Mouse (Mus musculus) midbrain, embryonic 11.5 days (tissue): ENCODE data around the gene Foxp1. TPM values are rescaled to one million over a fixed set of nuclear protein-coding genes. Genes with fewer than 3 reads are reported as not detected.

Source experiments
- ATAC-seq: fragments of 200-750 bp; cut with Nextera tagmentation; 2 replicates; pipeline ENCODE4 v1.8.0; 2017; ENCODE audit warnings: moderate TSS enrichment, moderate library complexity; ENCODE audit not compliant: low FRiP score
- DNase-seq: peaks from one replicate; pipeline ENCODE4 v3.0.0; 2015; ENCODE audit warnings: low spot score; ENCODE audit errors: missing footprints
- H3K27ac ChIP-seq: fragments of 300-500 bp; sonication (generic); 2 replicates; pipeline ENCODE4 v1.5.1; 2014; ENCODE audit warnings: low read depth, low read length
- H3K27me3 ChIP-seq: fragments of 300-500 bp; sonication (generic); 2 replicates; pipeline ENCODE4 v1.6.1; 2014; ENCODE audit warnings: mild to moderate bottlenecking, low read length, moderate library complexity, mixed read lengths; ENCODE audit not compliant: control insufficient read depth, insufficient read depth
- H3K36me3 ChIP-seq: fragments of 300-500 bp; sonication (generic); 2 replicates; pipeline ENCODE4 v1.6.1; 2014; ENCODE audit warnings: mild to moderate bottlenecking, low read length, moderate library complexity, mixed read lengths; ENCODE audit not compliant: control insufficient read depth, insufficient read depth
- H3K4me1 ChIP-seq: fragments of 300-500 bp; sonication (generic); 2 replicates; pipeline ENCODE4 v1.6.1; 2014; ENCODE audit warnings: low read length; ENCODE audit not compliant: control insufficient read depth, insufficient read depth
- H3K4me2 ChIP-seq: fragments of 300-500 bp; sonication (generic); 2 replicates; pipeline ENCODE4 v1.6.1; 2014; ENCODE audit warnings: mild to moderate bottlenecking, moderate library complexity
- H3K4me3 ChIP-seq: fragments of 300-500 bp; sonication (generic); 2 replicates; pipeline ENCODE4 v1.5.1; 2014; ENCODE audit warnings: low read depth, low read length
- H3K9ac ChIP-seq: fragments of 300-500 bp; sonication (generic); 2 replicates; pipeline ENCODE4 v1.6.1; 2014; ENCODE audit warnings: low read length
- H3K9me3 ChIP-seq: fragments of 300-500 bp; sonication (generic); 2 replicates; pipeline ENCODE4 v1.6.1; 2016; ENCODE audit warnings: low read length; ENCODE audit not compliant: control insufficient read depth
- whole genome bisulfite sequencing: fragments of 180-500 bp; shearing (Covaris S2); extraction: QIAGEN DNeasy Blood & Tissue Kit; methylation state at CpG from one replicate; pipeline ENCODE4 v1.1.7; 2014; 5-methylcytosine and 5-hydroxymethylcytosine counted together
- polyA plus RNA-seq: library from polyadenylated mRNA; unstranded; fragments of >200 nt; fragmentation: Nextera tagmentation; extraction: Ambion mirVana; gene quantifications from 2 replicates; pipeline ENCODE4 v1.2.1, GENCODE M21; 2014

The Foxp1 gene
- polyA plus RNA-seq, 1 experiment from 2014 or later: 86.2 TPM

- ATAC-seq (no peak), DNase-seq (no peak)
- Histone ChIP-seq H3K4me2 (no peak overlapping the region), H3K27me3 (no peaks in the 10 kb centered on the region), H3K4me3 (no peak overlapping the region), H3K9ac (no peak overlapping the region), H3K36me3 (no peaks in the 10 kb centered on the region), H3K9me3 (no peaks in the 10 kb centered on the region), H3K4me1 (peaks cover 7% of the 10 kb centered on the region; the same call in 1 of the 2 replicates), H3K27ac (no peak overlapping the region)
- 78% methylated on average over 3 of the region's 3 CpGs for WGBS
Observed at GRCm38 (mm10) chr6:98936377-98936776, 586.1 kb downstream of the Foxp1 start.

- ATAC-seq (no peak), DNase-seq (no peak)
- no peak overlapping the region for H3K27ac ChIP-seq
- H3K4me1 ChIP-seq: peaks cover 7% of the 10 kb centered on the region; the same call in 1 of the 2 replicates
- no peaks in the 10 kb centered on the region for H3K9me3 ChIP-seq
- H3K36me3 ChIP-seq: peaks cover 4% of the 10 kb centered on the region; the same call in 1 of the 2 replicates
- H3K4me3 ChIP-seq: no peak overlapping the region
- no peaks in the 10 kb centered on the region for H3K27me3 ChIP-seq
- no peak overlapping the region for H3K9ac ChIP-seq
- WGBS: 95% methylated on average over 8 of the region's 8 CpGs
- no peak overlapping the region for H3K4me2 ChIP-seq
Observed at GRCm38 (mm10) chr6:98935169-98935568, 587.4 kb downstream of the Foxp1 start.

DNA sequence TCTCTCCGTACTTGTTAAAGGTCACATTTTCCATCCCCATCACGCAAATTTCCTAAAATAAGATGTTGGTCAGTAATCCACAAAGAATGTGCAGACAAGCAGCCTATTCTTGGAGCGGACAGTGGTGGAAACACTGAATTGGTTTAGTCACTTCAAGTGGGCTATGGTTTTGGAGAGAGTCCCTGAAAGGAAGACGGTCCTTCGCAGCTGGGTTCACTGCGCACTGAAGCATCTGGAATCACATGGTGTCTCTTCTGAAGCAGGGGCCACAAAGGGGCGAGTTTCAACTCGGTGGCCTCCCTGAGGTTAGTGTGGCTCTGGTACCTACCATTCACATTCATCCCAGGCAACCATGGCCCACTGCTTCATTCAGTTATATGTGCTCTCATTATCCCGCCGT, 588.1 kb downstream of the Foxp1 start:
- H3K4me3 ChIP-seq: no peak overlapping the region
- no peaks in the 10 kb centered on the region for H3K27me3 ChIP-seq
- DNase-seq (no peak), ATAC-seq (no peak)
- 95% methylated on average over 10 of the region's 10 CpGs for WGBS
- H3K27ac ChIP-seq: no peak overlapping the region
- no peak overlapping the region for H3K4me2 ChIP-seq
- H3K36me3 ChIP-seq: peaks cover 10% of the 10 kb centered on the region; the same call in 1 of the 2 replicates
- no peaks in the 10 kb centered on the region for H3K9me3 ChIP-seq
- H3K9ac ChIP-seq: no peak overlapping the region
- peaks cover 6% of the 10 kb centered on the region; the same call in 1 of the 2 replicates for H3K4me1 ChIP-seq

GRCm38 (mm10) chr6:98933135-98933724, 589.3 kb downstream of the Foxp1 start:
- Histone ChIP-seq H3K4me2 (no peak overlapping the region), H3K27ac (no peak overlapping the region), H3K4me3 (no peak overlapping the region), H3K9me3 (no peaks in the 10 kb centered on the region), H3K27me3 (no peaks in the 10 kb centered on the region), H3K4me1 (no peaks in the 10 kb centered on the region), H3K36me3 (peaks cover 12% of the 10 kb centered on the region; the same call in 1 of the 2 replicates), H3K9ac (no peak overlapping the region)
- DNase-seq: no peak
- 87% methylated on average over 18 of the region's 18 CpGs for WGBS
- no peak for ATAC-seq

- DNase-seq (no peak), ATAC-seq (no peak)
- peaks cover 12% of the 10 kb centered on the region; the same call in 1 of the 2 replicates for H3K36me3 ChIP-seq
- H3K4me3 ChIP-seq: no peak overlapping the region
- no peaks in the 10 kb centered on the region for H3K4me1 ChIP-seq
- H3K9ac ChIP-seq: no peak overlapping the region
- WGBS: 89% methylated on average over 8 of the region's 8 CpGs
- no peak overlapping the region for H3K27ac ChIP-seq
- H3K4me2 ChIP-seq: no peak overlapping the region
- no peaks in the 10 kb centered on the region for H3K9me3 ChIP-seq
- H3K27me3 ChIP-seq: no peaks in the 10 kb centered on the region
Observed at GRCm38 (mm10) chr6:98931881-98932540, 590.5 kb downstream of the Foxp1 start.

DNA sequence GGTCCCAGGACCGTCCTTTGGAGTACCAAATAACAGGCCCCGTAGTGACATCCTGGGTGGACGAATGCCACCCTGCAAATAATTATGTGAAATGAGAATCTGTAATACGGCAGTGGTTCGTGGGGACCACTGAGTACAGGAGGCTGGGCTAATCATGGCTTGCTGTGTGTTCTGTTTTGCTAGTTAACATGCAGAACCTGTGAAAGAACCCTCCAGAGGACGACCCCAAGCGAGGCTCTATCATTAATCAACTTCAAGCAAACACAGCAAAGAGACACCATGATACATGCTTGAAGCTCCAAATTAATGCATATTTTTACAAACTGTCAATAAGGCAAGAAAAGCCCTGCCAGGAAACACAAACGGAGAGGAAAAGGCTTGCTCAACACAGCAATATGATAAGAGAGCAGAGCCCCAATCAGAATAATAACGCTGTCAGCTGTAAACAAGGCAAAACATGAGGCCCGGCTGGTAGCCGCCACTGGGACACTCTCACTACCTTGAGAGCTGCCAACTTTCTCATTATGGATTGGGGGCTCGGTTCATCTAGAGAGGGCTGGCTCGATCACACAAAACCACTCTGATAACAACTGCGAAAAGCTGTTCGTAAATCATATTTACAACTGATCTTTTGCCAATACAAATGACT, 591.7 kb downstream of the Foxp1 start:
- H3K27me3 ChIP-seq: no peaks in the 10 kb centered on the region
- H3K27ac ChIP-seq: no peak overlapping the region
- H3K9ac ChIP-seq: no peak overlapping the region
- ATAC-seq (no peak), DNase-seq (no peak)
- no peak overlapping the region for H3K4me2 ChIP-seq
- H3K4me3 ChIP-seq: no peak overlapping the region
- no peaks in the 10 kb centered on the region for H3K9me3 ChIP-seq
- H3K36me3 ChIP-seq: peaks cover 12% of the 10 kb centered on the region; the same call in 1 of the 2 replicates
- H3K4me1 ChIP-seq: no peaks in the 10 kb centered on the region
- 91% methylated on average over 15 of the region's 15 CpGs for WGBS

GRCm38 (mm10) chr6:98928365-98928764, 594.2 kb downstream of the Foxp1 start:
- 88% methylated on average over 8 of the region's 8 CpGs for WGBS
- Histone ChIP-seq H3K27me3 (no peaks in the 10 kb centered on the region), H3K27ac (no peak overlapping the region), H3K4me3 (no peak overlapping the region), H3K36me3 (peaks cover 12% of the 10 kb centered on the region; the same call in 1 of the 2 replicates), H3K9me3 (no peaks in the 10 kb centered on the region), H3K4me1 (no peaks in the 10 kb centered on the region), H3K4me2 (no peak overlapping the region), H3K9ac (no peak overlapping the region)
- ATAC-seq: no peak
- no peak for DNase-seq

DNA sequence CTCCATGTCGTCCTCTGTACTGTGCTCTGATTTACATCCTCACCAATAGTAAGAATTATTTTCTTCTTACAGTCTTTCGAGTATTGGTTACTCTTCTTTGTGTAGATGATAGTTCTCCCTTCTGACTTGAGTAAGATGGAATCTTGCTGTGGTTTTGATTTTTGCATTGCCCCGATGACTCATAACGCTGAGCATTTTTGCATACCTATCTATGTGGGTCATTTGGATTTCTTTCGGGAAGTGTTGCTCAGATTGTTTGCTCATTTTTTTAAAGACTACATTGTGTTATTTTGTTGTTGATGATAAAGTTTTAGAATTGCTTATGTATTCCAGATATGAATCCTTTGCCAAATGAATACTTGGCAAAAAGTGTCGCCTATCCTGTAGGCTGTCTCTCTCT, 621.3 kb downstream of the Foxp1 start:
- Histone ChIP-seq H3K9ac (no peak overlapping the region), H3K4me3 (no peak overlapping the region), H3K4me1 (no peaks in the 10 kb centered on the region), H3K27ac (no peak overlapping the region), H3K9me3 (no peaks in the 10 kb centered on the region), H3K27me3 (no peaks in the 10 kb centered on the region), H3K4me2 (no peak overlapping the region), H3K36me3 (no peaks in the 10 kb centered on the region)
- DNase-seq: no peak
- 92% methylated on average over 6 of the region's 6 CpGs for WGBS
- no peak for ATAC-seq

- Histone ChIP-seq H3K9ac (no peak overlapping the region), H3K27ac (no peak overlapping the region), H3K4me1 (no peaks in the 10 kb centered on the region), H3K4me3 (no peak overlapping the region), H3K36me3 (no peaks in the 10 kb centered on the region), H3K4me2 (no peak overlapping the region), H3K27me3 (no peaks in the 10 kb centered on the region), H3K9me3 (no peaks in the 10 kb centered on the region)
- DNase-seq (no peak), ATAC-seq (no peak)
- WGBS: 88% methylated on average over 1 of the region's 1 CpGs
Observed at GRCm38 (mm10) chr6:98878208-98878607, 644.3 kb downstream of the Foxp1 start.
